Mouse (Mus musculus): ENCODE data around the gene Ptpn14. TPM values are rescaled to one million over a fixed set of nuclear protein-coding genes. Genes with fewer than 3 reads are reported as not detected.
"Not testable (repeated sequence)": the region's sequence is repeated elsewhere in the genome, so short reads cannot be mapped to it uniquely, and the experiment has no call there.

Ptpn14 gene
- 0.92 and 1.9 TPM in 2 replicates for polyA plus RNA-seq (2014; fragmentation: Nextera tagmentation; extraction: Ambion mirVana)

DNA sequence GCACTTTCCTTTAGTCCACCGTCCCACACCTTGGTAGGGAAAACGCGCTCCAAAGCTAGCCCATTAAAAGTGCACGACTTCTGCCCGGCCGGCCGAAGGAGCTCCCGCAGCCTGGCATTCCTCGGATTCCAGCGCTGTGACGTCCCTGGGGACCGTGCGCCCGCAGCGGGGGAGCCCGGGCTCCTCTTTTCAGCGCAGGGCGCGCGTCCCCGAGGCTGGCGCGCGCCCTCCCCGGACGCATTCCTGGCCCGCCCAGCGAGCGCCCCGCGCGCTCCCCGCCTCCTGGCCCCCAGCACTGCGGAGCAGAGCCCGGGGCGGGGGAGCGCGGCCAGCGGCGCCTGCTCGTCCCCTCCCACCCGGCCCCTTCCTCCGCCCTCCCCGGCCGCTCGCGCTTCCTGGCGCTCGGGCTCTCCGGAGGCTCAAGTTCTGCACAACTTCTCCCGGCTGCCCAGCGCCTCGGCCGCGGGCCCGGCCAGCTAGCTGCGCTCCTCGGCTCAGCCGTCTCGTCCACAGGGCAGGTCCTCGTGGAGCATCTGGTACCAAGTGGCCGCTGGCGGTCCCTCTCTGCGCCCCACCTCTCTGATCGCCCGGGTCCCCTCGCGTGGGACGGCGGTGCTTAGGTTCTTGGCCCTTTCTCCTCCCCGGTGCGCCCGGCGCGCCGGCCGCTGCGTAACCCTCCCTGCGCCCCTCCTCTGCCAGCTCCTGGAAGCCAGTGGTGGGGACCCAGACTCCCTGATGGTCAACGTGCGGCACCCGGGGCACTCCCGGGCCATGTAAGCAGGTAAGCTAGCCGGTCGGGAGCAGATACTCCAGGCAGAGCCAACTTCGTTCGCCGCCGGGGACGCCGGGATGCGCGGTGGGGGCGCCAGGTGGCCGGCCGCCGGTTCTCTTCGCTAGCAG is at the start of gene Ptpn14:
TSS of gene Ptpn14 (plus strand) at position 385 of the 900 bp plus-strand sequence.
- Histone ChIP-seq H3K9ac (replicated peaks; ENCODE audit: low read depth, low read length) (peak within 1 kb of the TSS; percentile 52), H3K4me1 (ENCODE audit: control insufficient read depth, insufficient read depth, low read length) (peaks cover 6% of the 10 kb centered on the region; the same call in 1 of the 2 replicates), H3K4me2 (ENCODE audit: low read depth, low read length) (peak within 1 kb of the TSS; percentile 98), H3K9me3 (ENCODE audit: control insufficient read depth, low read length) (no peaks in the 10 kb centered on the region), H3K27ac (ENCODE audit: low read depth, low read length) (peak within 1 kb of the TSS; percentile 23; the same call in 1 of the 2 replicates), H3K27me3 (ENCODE audit: control insufficient read depth, insufficient read depth, low read length) (peaks cover 20% of the 10 kb centered on the region), H3K36me3 (ENCODE audit: control insufficient read depth, insufficient read depth, low read length) (no peaks in the 10 kb centered on the region), H3K4me3 (ENCODE audit: low read depth, low read length) (peak within 1 kb of the TSS; percentile 58)
- WGBS = under 1% methylated on average over 91 of the region's 98 CpGs
- peak; percentile 93 for ATAC-seq (ENCODE audit: low read depth)

DNA sequence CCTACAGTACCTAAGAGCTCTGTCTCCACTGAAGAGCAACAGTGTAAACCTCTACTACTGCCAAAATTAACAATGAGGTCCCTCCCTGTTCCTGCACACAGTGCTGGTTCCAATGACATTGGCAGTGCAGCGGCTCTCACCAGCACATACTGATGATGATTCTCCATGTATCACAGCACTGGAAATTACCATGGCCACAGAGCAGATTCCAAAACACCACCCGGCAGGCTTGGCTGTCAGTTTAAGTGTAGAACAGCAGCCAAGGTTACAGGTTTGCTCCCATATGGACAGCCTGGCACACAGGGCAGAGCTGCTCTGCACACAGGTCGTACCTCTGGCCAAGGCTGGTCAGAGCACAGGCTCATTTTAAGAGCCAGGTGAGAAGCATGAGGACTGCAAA is 48.5 kb upstream of the Ptpn14 start:
- Histone ChIP-seq H3K4me3 (ENCODE audit: low read depth, low read length) (no peak overlapping the region), H3K36me3 (ENCODE audit: control insufficient read depth, insufficient read depth, low read length) (no peaks in the 10 kb centered on the region), H3K9me3 (ENCODE audit: control insufficient read depth, low read length) (no peaks in the 10 kb centered on the region), H3K4me1 (ENCODE audit: control insufficient read depth, insufficient read depth, low read length) (no peaks in the 10 kb centered on the region), H3K4me2 (ENCODE audit: low read depth, low read length) (no peak overlapping the region), H3K27ac (ENCODE audit: low read depth, low read length) (no peak overlapping the region), H3K27me3 (ENCODE audit: control insufficient read depth, insufficient read depth, low read length) (no peaks in the 10 kb centered on the region), H3K9ac (replicated peaks; ENCODE audit: low read depth, low read length) (no peak overlapping the region)
- 88% methylated on average over 3 of the region's 3 CpGs for WGBS
- no peak for ATAC-seq (ENCODE audit: low read depth)

DNA sequence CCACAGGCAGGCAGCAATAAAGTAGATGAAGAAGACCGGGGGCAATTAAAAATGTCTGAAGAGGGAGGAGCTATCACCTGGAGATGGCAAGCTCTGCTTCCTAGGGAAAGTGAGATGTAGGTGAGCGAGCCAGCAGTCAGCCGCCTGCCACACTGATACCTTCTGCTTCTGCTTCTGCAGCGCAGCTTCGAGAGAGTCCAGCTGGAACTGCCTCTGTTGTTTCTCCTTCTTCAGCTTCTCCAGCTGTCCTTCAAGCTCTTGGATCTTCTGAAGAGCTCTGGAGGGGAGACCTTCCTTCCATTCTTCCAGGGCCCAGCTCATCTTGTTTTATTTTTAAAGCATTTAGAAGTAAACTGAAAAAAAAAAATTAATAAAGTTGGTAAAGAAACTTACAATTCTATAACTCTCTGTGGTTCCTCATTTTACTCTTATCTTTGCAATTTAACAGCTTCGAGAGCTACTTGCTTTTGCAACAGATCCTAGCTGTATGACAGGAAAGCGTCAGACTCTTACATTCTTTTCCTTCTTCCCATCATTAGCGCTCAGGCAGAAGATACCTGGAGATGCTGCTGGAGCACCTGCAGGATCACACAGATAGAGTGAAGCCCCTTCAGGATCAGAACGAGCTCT is 43.2 kb upstream of the Ptpn14 start:
- H3K9me3 ChIP-seq (ENCODE audit: control insufficient read depth, low read length) = no peaks in the 10 kb centered on the region
- H3K27ac ChIP-seq (ENCODE audit: low read depth, low read length) = no peak overlapping the region
- H3K4me1 ChIP-seq (ENCODE audit: control insufficient read depth, insufficient read depth, low read length) = peaks cover 7% of the 10 kb centered on the region; the same call in 1 of the 2 replicates
- H3K4me2 ChIP-seq (ENCODE audit: low read depth, low read length) = no peak overlapping the region
- H3K27me3 ChIP-seq (ENCODE audit: control insufficient read depth, insufficient read depth, low read length) = no peaks in the 10 kb centered on the region
- no peak for ATAC-seq (ENCODE audit: low read depth)
- WGBS = 96% methylated on average over 9 of the region's 9 CpGs
- no peaks in the 10 kb centered on the region for H3K36me3 ChIP-seq (ENCODE audit: control insufficient read depth, insufficient read depth, low read length)
- no peak overlapping the region for H3K9ac ChIP-seq (replicated peaks; ENCODE audit: low read depth, low read length)
- no peak overlapping the region for H3K4me3 ChIP-seq (ENCODE audit: low read depth, low read length)

DNA sequence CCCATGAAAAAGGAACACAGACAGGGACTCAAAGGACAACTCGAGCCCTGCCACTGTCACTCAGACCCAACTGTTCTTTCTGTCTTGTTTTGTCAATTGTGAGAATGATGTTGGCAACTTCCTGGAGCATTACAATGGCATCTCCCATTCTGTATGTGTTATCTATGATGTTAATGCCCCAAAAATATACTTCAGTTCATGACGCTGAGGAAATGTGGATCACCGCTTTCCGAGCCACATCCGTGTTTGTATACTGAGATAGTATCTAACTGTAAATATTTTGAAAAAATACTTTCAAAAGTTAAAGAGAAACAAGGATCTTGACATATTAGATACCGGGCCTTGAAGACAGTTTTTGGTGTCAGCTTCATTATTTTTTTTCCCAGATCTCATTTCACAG is 42.0 kb upstream of the Ptpn14 start:
- no peaks in the 10 kb centered on the region for H3K9me3 ChIP-seq (ENCODE audit: control insufficient read depth, low read length)
- H3K9ac ChIP-seq (replicated peaks; ENCODE audit: low read depth, low read length) = no peak overlapping the region
- H3K27ac ChIP-seq (ENCODE audit: low read depth, low read length) = no peak overlapping the region
- H3K4me1 ChIP-seq (ENCODE audit: control insufficient read depth, insufficient read depth, low read length) = peaks cover 7% of the 10 kb centered on the region; the same call in 1 of the 2 replicates
- WGBS = 89% methylated on average over 6 of the region's 6 CpGs
- H3K4me2 ChIP-seq (ENCODE audit: low read depth, low read length) = no peak overlapping the region
- no peaks in the 10 kb centered on the region for H3K27me3 ChIP-seq (ENCODE audit: control insufficient read depth, insufficient read depth, low read length)
- H3K36me3 ChIP-seq (ENCODE audit: control insufficient read depth, insufficient read depth, low read length) = no peaks in the 10 kb centered on the region
- ATAC-seq (ENCODE audit: low read depth) = no peak
- no peak overlapping the region for H3K4me3 ChIP-seq (ENCODE audit: low read depth, low read length)

DNA sequence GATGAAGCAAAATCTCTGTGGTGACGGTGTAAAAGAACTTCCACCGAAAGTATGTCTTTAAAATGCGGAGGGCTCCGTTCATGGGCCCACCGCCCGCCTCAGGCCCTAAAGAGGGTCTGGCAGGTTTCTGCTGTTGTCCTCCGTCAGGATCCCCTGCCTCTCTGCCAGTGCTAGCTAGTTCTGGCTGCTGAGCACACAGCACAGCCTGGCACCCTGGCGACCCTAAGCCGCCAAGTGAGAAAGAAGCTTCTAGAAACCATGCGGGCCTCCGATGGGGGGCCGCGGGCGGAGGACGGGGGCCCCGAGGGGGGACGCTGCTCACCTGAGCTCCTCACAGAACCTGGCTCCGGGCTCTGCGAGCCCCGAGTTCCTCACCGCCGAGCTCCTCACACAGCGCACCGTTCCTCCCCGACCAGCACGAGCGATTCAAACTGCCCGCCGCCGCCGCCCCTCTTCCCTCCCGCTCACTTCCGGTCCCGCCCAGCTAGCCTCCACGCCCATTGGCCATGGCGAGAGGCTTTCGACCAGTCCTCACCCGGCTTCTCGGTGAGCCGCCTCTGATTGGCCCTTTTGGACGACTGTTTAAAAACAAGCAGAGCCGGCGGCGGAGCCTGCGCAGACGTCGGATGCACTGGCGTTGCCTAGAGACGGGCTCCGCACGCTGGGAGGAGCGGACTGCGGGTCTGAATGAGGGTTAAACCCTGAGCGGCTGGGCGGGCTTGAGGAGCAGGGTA is 40.2 kb upstream of the Ptpn14 start, which contains the start of gene Cenpf:
TSS of gene Cenpf (minus strand) at position 433 of the 734 bp plus-strand sequence.
- Histone ChIP-seq H3K4me2 (ENCODE audit: low read depth, low read length) (peak within 1 kb of the TSS; percentile 68), H3K9me3 (ENCODE audit: control insufficient read depth, low read length) (no peaks in the 10 kb centered on the region), H3K9ac (replicated peaks; ENCODE audit: low read depth, low read length) (no peak within 1 kb of the TSS), H3K36me3 (ENCODE audit: control insufficient read depth, insufficient read depth, low read length) (no peaks in the 10 kb centered on the region), H3K4me1 (ENCODE audit: control insufficient read depth, insufficient read depth, low read length) (peaks cover 7% of the 10 kb centered on the region; the same call in 1 of the 2 replicates), H3K4me3 (ENCODE audit: low read depth, low read length) (peak within 1 kb of the TSS; percentile 46), H3K27ac (ENCODE audit: low read depth, low read length) (no peak within 1 kb of the TSS), H3K27me3 (ENCODE audit: control insufficient read depth, insufficient read depth, low read length) (no peaks in the 10 kb centered on the region)
- ATAC-seq (ENCODE audit: low read depth) = peak; percentile 100
- WGBS = under 1% methylated on average over 52 of the region's 55 CpGs

DNA sequence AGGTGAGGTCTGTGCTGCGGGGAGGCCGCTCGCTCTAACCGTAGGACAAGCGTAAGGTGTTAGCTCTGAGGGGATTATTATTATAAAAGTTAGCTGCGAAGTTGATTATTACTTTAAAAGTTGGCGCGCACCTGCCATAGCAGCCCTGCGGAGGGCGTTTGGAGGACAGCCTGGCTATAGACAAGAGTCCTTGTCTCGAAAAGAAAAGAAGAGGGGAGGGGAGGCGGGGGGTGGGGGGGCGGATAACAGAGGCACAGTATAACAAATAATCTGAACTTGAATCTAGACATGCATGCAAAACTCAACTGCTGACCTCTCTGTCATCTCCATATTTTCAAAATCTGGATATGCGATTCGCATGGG is 39.7 kb upstream of the Ptpn14 start:
- no peak; the same call in 1 of the 2 replicates for ATAC-seq (ENCODE audit: low read depth)
- no peak overlapping the region for H3K9ac ChIP-seq (replicated peaks; ENCODE audit: low read depth, low read length)
- peak overlapping the region; percentile 65 for H3K4me2 ChIP-seq (ENCODE audit: low read depth, low read length)
- H3K4me3 ChIP-seq (ENCODE audit: low read depth, low read length) = peak overlapping the region; percentile 46
- no peaks in the 10 kb centered on the region for H3K27me3 ChIP-seq (ENCODE audit: control insufficient read depth, insufficient read depth, low read length)
- peaks cover 7% of the 10 kb centered on the region; the same call in 1 of the 2 replicates for H3K4me1 ChIP-seq (ENCODE audit: control insufficient read depth, insufficient read depth, low read length)
- no peaks in the 10 kb centered on the region for H3K9me3 ChIP-seq (ENCODE audit: control insufficient read depth, low read length)
- H3K36me3 ChIP-seq (ENCODE audit: control insufficient read depth, insufficient read depth, low read length) = no peaks in the 10 kb centered on the region
- H3K27ac ChIP-seq (ENCODE audit: low read depth, low read length) = no peak overlapping the region
- under 1% methylated on average over 15 of the region's 15 CpGs for WGBS

DNA sequence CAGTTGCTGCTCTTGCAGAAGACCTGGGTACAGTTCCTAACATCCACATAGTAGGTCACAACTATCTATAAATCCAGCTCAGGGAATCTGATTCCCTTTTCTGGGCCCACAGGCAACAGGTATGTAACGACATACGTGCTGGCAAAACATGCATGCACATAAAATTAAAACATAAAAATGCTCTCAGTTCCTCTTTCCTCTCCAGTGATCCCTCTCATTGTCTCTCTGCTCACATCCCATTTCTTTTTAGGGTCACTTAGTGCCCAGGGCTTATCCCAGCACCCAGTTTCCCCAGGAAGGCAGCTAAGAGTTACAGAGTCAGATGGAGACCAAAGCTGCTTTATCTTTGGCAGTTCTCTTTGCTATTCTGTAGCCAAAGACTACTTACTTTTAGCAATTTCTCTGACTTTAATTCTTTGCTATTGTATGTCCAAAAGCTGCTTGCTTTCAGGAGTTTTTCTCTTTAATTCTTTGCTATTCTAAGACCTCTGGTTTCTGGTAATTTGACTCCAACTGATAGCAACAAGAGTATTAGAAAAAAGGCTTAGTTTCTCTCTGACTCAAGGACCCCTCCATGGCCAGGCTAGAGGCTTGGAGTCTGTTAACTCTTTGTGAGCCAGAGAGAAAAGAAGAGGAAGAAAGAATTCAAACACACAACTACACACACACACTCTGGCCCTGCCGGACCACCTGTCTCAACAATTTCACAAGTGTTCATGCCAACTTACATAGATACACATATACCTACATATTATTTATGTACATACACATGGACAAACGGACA is 38.8 kb upstream of the Ptpn14 start:
- Histone ChIP-seq H3K27ac (ENCODE audit: low read depth, low read length) (no peak overlapping the region), H3K27me3 (ENCODE audit: control insufficient read depth, insufficient read depth, low read length) (no peaks in the 10 kb centered on the region), H3K9me3 (ENCODE audit: control insufficient read depth, low read length) (no peaks in the 10 kb centered on the region), H3K4me3 (ENCODE audit: low read depth, low read length) (no peak overlapping the region), H3K4me2 (ENCODE audit: low read depth, low read length) (peak overlapping the region; percentile 65; the same call in 1 of the 2 replicates), H3K4me1 (ENCODE audit: control insufficient read depth, insufficient read depth, low read length) (peaks cover 7% of the 10 kb centered on the region; the same call in 1 of the 2 replicates), H3K36me3 (ENCODE audit: control insufficient read depth, insufficient read depth, low read length) (no peaks in the 10 kb centered on the region), H3K9ac (replicated peaks; ENCODE audit: low read depth, low read length) (no peak overlapping the region)
- ATAC-seq (ENCODE audit: low read depth) = no peak
- WGBS = 28% methylated on average over 4 of the region's 4 CpGs

DNA sequence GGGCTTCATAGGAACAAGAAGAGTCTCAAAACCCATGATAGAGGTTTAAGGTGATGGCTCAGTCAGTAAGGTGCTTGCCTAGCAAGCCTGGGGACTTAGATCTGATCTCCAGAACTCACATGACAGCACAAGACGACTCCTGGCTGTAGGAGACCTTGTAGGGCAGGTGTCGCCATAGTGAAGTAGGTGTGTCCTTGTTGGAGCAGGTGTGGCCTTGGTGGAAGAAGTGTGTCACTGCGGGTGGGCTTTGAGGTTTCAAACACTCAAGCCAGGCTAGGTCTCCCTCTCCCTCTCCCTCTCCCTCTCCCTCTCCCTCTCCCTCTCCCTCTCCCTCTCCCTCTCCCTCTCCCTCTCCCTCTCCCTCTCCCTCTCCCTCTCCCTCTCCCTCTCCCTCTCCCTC is 35.6 kb upstream of the Ptpn14 start:
- H3K4me2 ChIP-seq (ENCODE audit: low read depth, low read length); H3K4me3 ChIP-seq (ENCODE audit: low read depth, low read length); H3K36me3 ChIP-seq (ENCODE audit: control insufficient read depth, insufficient read depth, low read length); H3K4me1 ChIP-seq (ENCODE audit: control insufficient read depth, insufficient read depth, low read length); H3K9ac ChIP-seq (replicated peaks; ENCODE audit: low read depth, low read length); H3K9me3 ChIP-seq (ENCODE audit: control insufficient read depth, low read length); H3K27ac ChIP-seq (ENCODE audit: low read depth, low read length); H3K27me3 ChIP-seq (ENCODE audit: control insufficient read depth, insufficient read depth, low read length); ATAC-seq (ENCODE audit: low read depth): not testable (repeated sequence)
- WGBS = 58% methylated on average over 3 of the region's 3 CpGs
